Mouse (Mus musculus): ENCODE measurements around the gene Cblb.

Gene Cblb

GRCm38 (mm10) chr16:52036295-52036694 lies 5.3 kb downstream of the Cblb start:
- DNase-seq (ENCODE audit: extremely low read depth, insufficient read length, low spot score), result no peak

- DNase-seq (ENCODE audit: extremely low read depth, insufficient read length, low spot score), result no peak
These were observed 7.3 kb downstream of the Cblb start for GRCm38 (mm10) chr16:52038283-52038682.

- DNase-seq (ENCODE audit: extremely low read depth, insufficient read length, low spot score), result no peak
These were observed 7.8 kb downstream of the Cblb start for GRCm38 (mm10) chr16:52038821-52039220.

DNA sequence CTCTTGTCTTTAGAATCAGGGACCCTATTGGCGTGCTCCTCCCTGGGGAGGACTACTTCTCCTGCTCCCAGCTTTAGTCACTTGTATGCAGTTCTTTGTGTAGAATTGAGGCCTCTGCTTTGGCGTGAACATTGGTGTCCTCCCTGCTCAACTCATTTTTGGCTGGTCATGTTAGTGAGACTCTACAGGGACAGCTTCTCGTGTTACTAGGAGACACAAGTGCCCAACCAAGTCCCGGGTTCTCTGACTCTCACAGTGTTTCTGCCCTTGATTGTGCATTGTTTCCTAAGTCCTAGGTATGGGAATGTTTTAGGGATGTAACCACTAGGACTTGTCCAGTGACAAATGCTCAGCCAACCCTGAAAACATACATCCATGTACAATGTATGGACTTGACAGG lies 9.9 kb downstream of the Cblb start:
- DNase-seq (ENCODE audit: extremely low read depth, insufficient read length, low spot score), result no peak

DNA sequence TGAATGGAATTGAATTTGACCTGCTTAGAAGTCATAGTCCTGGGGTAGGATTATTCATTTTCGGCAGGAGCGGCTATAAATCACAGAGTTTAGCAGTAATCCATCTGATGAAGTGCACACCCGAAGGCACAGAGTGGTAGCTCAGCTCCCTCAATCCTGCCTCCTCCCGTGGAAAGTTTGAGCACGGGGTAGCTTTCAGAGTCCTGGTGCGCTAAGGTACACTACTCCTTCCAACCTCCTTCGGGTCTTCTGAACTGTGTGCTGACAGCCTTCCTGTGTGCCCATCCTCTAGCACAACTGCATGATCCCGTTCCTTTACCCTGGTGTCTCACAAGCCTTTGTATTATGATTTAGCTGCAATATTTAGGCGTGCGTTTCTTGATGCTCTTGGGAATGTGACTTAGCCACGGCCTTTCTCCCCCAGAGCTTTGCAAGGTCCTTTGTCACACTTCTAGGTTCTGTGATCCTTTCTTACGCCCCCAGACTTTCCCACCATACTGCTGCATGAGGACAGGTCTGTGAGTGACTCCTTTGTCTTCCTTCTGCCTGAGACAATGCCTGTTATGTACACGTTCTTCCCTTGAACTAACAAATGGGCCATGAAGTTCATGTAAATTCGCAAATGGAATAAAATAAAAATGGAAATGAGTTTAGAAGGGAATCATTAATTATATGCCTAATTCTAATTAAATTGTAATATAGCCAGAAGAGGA lies 11.8 kb downstream of the Cblb start:
- DNase-seq (ENCODE audit: extremely low read depth, insufficient read length, low spot score), result no peak

DNA sequence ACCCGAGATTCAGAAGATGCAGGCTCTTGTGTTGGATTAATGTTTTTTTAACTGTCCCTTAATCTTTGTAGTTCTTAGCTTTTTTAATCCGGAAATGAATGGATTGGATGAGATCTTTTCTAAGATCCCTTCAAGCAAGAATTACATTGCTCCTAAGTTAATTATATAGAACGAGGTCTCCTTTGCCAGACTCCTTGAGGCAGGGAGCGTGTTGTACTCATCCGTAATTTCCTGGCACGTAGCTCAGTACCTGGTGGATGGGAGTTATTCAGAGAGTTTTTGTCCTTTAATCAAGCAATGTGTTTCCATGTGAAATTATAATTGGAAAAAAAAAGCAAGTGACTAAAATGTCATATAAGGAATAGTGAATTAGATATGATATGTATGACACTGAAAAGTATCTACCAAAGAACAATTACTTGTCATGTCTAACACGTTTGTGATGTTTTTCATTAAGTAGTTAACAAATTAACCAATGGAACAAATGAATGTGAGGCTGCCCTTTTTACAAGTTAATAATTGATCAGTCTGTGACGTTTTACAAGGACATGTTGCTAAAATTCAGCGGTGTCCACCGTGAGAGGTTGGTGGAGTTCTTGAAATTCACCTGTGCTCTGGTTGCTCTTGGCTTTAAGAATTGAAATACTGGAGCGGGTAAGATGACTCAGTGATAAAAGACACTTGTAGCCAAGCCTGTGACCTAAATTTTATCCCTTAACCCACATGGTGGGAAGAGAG lies 12.5 kb downstream of the Cblb start:
- no peak for DNase-seq (ENCODE audit: extremely low read depth, insufficient read length, low spot score)

DNA sequence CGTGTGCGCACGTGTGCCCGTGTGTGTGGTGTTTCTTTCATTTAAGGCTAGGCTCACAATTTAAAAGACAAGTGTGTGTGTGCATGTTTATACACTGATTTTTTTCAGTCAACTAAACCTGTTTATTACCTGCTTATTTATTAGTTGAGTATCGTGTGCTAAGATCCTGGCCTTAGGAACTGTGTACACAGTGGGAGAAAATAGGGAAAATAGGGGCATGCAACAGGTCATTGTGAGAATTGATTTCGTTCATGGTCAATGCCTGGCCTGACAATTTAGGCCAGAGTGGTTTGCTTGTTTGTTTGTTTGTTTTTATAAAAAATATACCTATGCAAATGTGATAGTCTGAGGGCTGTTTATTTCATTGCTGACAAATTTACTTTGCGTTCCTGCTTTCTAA lies 13.5 kb downstream of the Cblb start:
- no peak for DNase-seq (ENCODE audit: extremely low read depth, insufficient read length, low spot score)

GRCm38 (mm10) chr16:52044985-52045384 lies 14.0 kb downstream of the Cblb start:
- no peak for DNase-seq (ENCODE audit: extremely low read depth, insufficient read length, low spot score)

DNA sequence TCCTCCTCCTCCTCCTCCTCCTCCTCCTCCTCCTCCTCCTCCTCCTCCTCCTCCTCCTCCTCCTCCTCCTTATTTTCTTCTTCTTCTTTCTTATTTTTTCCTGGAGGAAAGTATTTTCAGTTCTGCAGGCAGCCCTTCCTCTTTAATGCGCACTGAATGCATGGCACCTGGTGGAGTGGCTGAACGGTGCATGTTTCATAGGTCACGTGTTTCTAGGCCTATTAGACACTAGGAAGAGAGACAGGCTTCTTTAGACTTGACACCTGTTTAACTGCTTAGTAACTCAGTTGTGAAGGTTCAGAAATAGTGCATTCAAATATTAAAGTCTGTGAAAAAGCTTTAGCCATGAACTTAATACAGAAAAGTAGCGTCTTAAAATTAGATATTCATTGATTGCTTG lies 15.4 kb downstream of the Cblb start:
- DNase-seq (ENCODE audit: extremely low read depth, insufficient read length, low spot score), result no peak

- DNase-seq (ENCODE audit: extremely low read depth, insufficient read length, low spot score), result no peak
These were observed 20.1 kb downstream of the Cblb start for GRCm38 (mm10) chr16:52051106-52051505.

- no peak for DNase-seq (ENCODE audit: extremely low read depth, insufficient read length, low spot score)
These were observed 21.7 kb downstream of the Cblb start for GRCm38 (mm10) chr16:52052734-52053133.

GRCm38 (mm10) chr16:52055236-52055635 lies 24.2 kb downstream of the Cblb start:
- no peak for DNase-seq (ENCODE audit: extremely low read depth, insufficient read length, low spot score)

GRCm38 (mm10) chr16:52056164-52056563 lies 25.1 kb downstream of the Cblb start:
- DNase-seq (ENCODE audit: extremely low read depth, insufficient read length, low spot score), result no peak

DNA sequence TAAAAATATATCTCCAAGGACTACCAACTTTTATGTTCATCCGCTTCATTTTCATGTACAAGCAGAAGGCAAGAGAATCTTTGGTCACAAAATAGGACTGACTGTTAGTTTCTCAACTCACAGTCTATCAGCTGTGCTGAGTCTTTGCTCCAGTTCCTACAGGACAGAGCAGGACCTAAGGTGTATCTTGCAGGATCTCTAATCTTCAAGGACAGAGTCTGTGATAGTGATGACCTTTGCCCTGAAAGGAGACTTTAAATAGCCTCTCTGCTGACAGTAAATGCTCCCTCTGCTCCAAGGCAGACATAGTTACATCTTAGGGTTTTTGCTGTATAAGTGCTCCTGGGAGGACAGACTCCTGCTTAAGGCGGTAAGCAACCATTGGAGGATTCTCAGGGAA lies 26.3 kb downstream of the Cblb start:
- no peak for DNase-seq (ENCODE audit: extremely low read depth, insufficient read length, low spot score)

- DNase-seq (ENCODE audit: extremely low read depth, insufficient read length, low spot score), result no peak
These were observed 28.5 kb downstream of the Cblb start for GRCm38 (mm10) chr16:52059535-52059934.

- DNase-seq (ENCODE audit: extremely low read depth, insufficient read length, low spot score), result no peak
These were observed 29.2 kb downstream of the Cblb start for GRCm38 (mm10) chr16:52060100-52060719.

- peak; percentile 1 for DNase-seq (ENCODE audit: extremely low read depth, insufficient read length, low spot score)
These were observed 30.0 kb downstream of the Cblb start for GRCm38 (mm10) chr16:52061015-52061481.

DNA sequence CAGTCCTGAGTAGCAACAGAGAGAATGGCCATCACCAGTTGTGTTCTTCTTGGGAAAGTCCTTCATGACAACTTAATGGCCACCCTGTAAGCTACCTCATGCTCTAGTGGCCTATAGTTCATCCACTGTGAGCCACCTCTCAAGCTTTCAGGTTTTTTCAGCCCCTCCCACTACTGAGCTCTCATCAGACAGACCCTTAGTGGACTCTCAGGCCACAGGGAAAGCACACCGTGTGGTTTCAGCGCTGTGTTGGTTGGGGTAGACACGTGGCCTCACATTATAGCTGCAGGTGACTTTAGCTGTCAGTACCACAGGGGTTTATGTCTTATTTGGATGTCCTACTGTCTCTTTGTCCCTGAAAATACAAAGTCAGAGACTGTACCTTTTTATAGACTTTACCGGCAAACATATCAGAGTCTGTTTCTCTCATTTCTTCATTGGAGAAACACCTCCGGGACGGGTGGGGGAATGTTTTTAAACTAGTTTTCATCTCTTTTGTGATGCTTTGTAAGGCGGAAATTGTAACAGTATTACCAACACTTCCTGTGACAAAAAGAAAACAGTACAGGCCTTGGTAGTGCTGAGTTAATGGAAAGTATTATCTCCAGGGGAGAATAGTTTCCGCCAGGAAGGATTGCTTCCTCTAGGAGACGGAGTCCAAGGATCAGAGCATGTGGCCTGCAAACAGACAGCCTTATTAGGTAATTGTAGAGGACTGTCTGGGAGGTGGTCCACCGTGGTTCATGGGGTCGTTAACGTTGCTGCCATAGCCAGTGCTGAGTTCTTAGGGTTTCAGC lies 33.5 kb downstream of the Cblb start:
- DNase-seq (ENCODE audit: extremely low read depth, insufficient read length, low spot score), result no peak

DNA sequence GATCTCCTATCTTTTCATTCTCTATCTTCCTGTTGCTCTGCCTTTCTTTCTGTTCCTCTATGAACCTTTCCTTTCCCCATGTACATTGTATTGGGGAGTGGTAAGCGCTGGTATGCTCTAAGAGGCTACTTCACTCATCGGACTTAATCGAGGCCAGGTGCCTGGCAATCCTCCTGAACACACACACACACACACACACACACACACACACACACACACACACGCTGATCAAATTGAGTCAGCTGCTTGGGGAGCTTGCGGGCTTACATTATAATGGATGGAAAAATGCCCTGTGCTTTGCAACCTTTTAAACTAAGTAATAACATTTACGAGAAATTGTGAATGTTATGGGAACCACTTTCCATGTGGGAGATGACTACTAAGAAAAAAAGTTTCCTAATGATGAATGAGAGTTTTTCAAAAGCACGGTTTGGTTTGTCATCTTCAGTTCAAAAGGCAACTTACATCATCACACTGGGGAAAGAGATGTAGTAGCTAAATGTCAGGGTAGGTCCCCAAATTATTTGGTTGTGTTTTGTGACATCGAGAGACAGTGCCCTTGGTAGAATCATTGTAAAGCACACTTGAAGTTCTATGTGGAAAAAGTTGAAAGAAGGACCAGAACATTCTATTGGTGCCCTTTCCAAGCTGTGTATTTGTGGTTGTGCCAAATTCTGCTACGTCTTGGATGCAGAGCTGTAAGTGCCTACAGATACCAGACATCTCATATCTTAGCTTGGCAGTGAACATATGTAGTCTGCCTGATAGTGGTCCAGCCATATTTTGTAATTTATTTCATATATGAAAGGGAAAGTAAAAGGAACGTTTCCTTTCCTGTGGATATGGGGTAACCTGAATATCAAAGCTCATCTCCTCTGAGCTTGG lies 36.8 kb downstream of the Cblb start:
- DNase-seq (ENCODE audit: extremely low read depth, insufficient read length, low spot score), result no peak

- no peak for DNase-seq (ENCODE audit: extremely low read depth, insufficient read length, low spot score)
These were observed 37.5 kb downstream of the Cblb start for GRCm38 (mm10) chr16:52068517-52068874.

All from 3134 (cell line).